Mouse (Mus musculus): Measurements from ENCODE around the gene Micall1. TPM values are rescaled to one million over a fixed set of nuclear protein-coding genes. Genes with fewer than 3 reads are reported as not detected.

Gene Micall1
- polyA plus RNA-seq, 1 experiment from 2014 or later = 8.3 TPM

- Histone ChIP-seq H3K27me3 (replicated peaks) (no peaks in the 10 kb centered on the region), H3K27ac (no peak overlapping the region), H3K4me1 (replicated peaks) (no peaks in the 10 kb centered on the region), H3K4me2 (replicated peaks) (no peak overlapping the region), H3K36me3 (peaks cover 20% of the 10 kb centered on the region), H3K9ac (no peak overlapping the region), H3K9me3 (no peaks in the 10 kb centered on the region), H3K4me3 (replicated peaks) (no peak overlapping the region)
- WGBS = 78% methylated on average over 4 of the region's 4 CpGs
- ATAC-seq = no peak
Measured at GRCm38 (mm10) chr15:79122119-79122518, 13.4 kb downstream of the Micall1 start.

GRCm38 (mm10) chr15:79122546-79122945 lies 13.8 kb downstream of the Micall1 start:
- Histone ChIP-seq H3K4me3 (replicated peaks) (no peak overlapping the region), H3K4me1 (replicated peaks) (no peaks in the 10 kb centered on the region), H3K9ac (no peak overlapping the region), H3K27ac (no peak overlapping the region), H3K4me2 (replicated peaks) (no peak overlapping the region), H3K36me3 (peaks cover 24% of the 10 kb centered on the region), H3K27me3 (replicated peaks) (no peaks in the 10 kb centered on the region), H3K9me3 (no peaks in the 10 kb centered on the region)
- WGBS = 83% methylated on average over 13 of the region's 13 CpGs
- ATAC-seq = no peak

GRCm38 (mm10) chr15:79123751-79124150 lies 15.1 kb downstream of the Micall1 start:
- H3K36me3 ChIP-seq = peaks cover 31% of the 10 kb centered on the region
- no peak for ATAC-seq
- no peaks in the 10 kb centered on the region for H3K27me3 ChIP-seq (replicated peaks)
- H3K27ac ChIP-seq = no peak overlapping the region
- no peaks in the 10 kb centered on the region for H3K4me1 ChIP-seq (replicated peaks)
- no peak overlapping the region for H3K4me2 ChIP-seq (replicated peaks)
- no peak overlapping the region for H3K9ac ChIP-seq
- no peak overlapping the region for H3K4me3 ChIP-seq (replicated peaks)
- no peaks in the 10 kb centered on the region for H3K9me3 ChIP-seq
- WGBS = 81% methylated on average over 6 of the region's 6 CpGs

GRCm38 (mm10) chr15:79124331-79124875 lies 15.7 kb downstream of the Micall1 start:
- Histone ChIP-seq H3K4me1 (replicated peaks) (no peaks in the 10 kb centered on the region), H3K36me3 (peaks cover 31% of the 10 kb centered on the region), H3K4me3 (replicated peaks) (no peak overlapping the region), H3K9me3 (no peaks in the 10 kb centered on the region), H3K9ac (no peak overlapping the region), H3K4me2 (replicated peaks) (no peak overlapping the region), H3K27me3 (replicated peaks) (no peaks in the 10 kb centered on the region), H3K27ac (no peak overlapping the region)
- ATAC-seq = no peak
- 81% methylated on average over 10 of the region's 10 CpGs for WGBS

GRCm38 (mm10) chr15:79126217-79126932 lies 17.7 kb downstream of the Micall1 start:
- Histone ChIP-seq H3K27ac (no peak overlapping the region), H3K27me3 (replicated peaks) (no peaks in the 10 kb centered on the region), H3K4me1 (replicated peaks) (no peaks in the 10 kb centered on the region), H3K4me3 (replicated peaks) (no peak overlapping the region), H3K4me2 (replicated peaks) (no peak overlapping the region), H3K36me3 (peaks cover 25% of the 10 kb centered on the region), H3K9me3 (no peaks in the 10 kb centered on the region), H3K9ac (no peak overlapping the region)
- ATAC-seq = no peak
- WGBS = 81% methylated on average over 13 of the region's 13 CpGs

- 93% methylated on average over 12 of the region's 12 CpGs for WGBS
- H3K4me3 ChIP-seq (replicated peaks) = no peak overlapping the region
Measured at GRCm38 (mm10) chr15:79127101-79127500, 18.4 kb downstream of the Micall1 start.

GRCm38 (mm10) chr15:79128208-79128607 lies 19.5 kb downstream of the Micall1 start:
- Histone ChIP-seq H3K9ac (no peak overlapping the region), H3K4me3 (replicated peaks) (no peak overlapping the region), H3K4me1 (replicated peaks) (no peaks in the 10 kb centered on the region), H3K27me3 (replicated peaks) (no peaks in the 10 kb centered on the region), H3K27ac (no peak overlapping the region), H3K4me2 (replicated peaks) (no peak overlapping the region), H3K9me3 (no peaks in the 10 kb centered on the region), H3K36me3 (peaks cover 28% of the 10 kb centered on the region)
- ATAC-seq = no peak
- 94% methylated on average over 5 of the region's 5 CpGs for WGBS

More at GRCm38 (mm10) chr15:79127101-79127500, 18.4 kb downstream of the Micall1 start:
- no peaks in the 10 kb centered on the region for H3K27me3 ChIP-seq (replicated peaks)
- H3K4me1 ChIP-seq (replicated peaks) = no peaks in the 10 kb centered on the region
- peaks cover 28% of the 10 kb centered on the region for H3K36me3 ChIP-seq
- no peak overlapping the region for H3K4me2 ChIP-seq (replicated peaks)
- H3K9me3 ChIP-seq = no peaks in the 10 kb centered on the region
- no peak overlapping the region for H3K9ac ChIP-seq
- no peak for ATAC-seq
- no peak overlapping the region for H3K27ac ChIP-seq

GRCm38 (mm10) chr15:79129311-79129710 lies 20.6 kb downstream of the Micall1 start:
- no peak for ATAC-seq
- H3K4me3 ChIP-seq (replicated peaks) = no peak overlapping the region
- no peaks in the 10 kb centered on the region for H3K27me3 ChIP-seq (replicated peaks)
- 71% methylated on average over 7 of the region's 7 CpGs for WGBS
- H3K9me3 ChIP-seq = no peaks in the 10 kb centered on the region
- peaks cover 30% of the 10 kb centered on the region for H3K36me3 ChIP-seq
- no peaks in the 10 kb centered on the region for H3K4me1 ChIP-seq (replicated peaks)
- no peak overlapping the region for H3K9ac ChIP-seq
- H3K4me2 ChIP-seq (replicated peaks) = no peak overlapping the region
- H3K27ac ChIP-seq = no peak overlapping the region

- no peak overlapping the region for H3K4me2 ChIP-seq (replicated peaks)
- no peaks in the 10 kb centered on the region for H3K4me1 ChIP-seq (replicated peaks)
- no peak for ATAC-seq
- no peaks in the 10 kb centered on the region for H3K9me3 ChIP-seq
- H3K9ac ChIP-seq = no peak overlapping the region
- no peak overlapping the region for H3K4me3 ChIP-seq (replicated peaks)
- 81% methylated on average over 10 of the region's 10 CpGs for WGBS
- H3K27me3 ChIP-seq (replicated peaks) = no peaks in the 10 kb centered on the region
- no peak overlapping the region for H3K27ac ChIP-seq
- peaks cover 25% of the 10 kb centered on the region for H3K36me3 ChIP-seq
Measured at GRCm38 (mm10) chr15:79130782-79131181, 22.1 kb downstream of the Micall1 start.

- ATAC-seq = no peak
- Histone ChIP-seq H3K27me3 (replicated peaks) (no peaks in the 10 kb centered on the region), H3K4me1 (replicated peaks) (no peaks in the 10 kb centered on the region), H3K9me3 (no peaks in the 10 kb centered on the region), H3K4me3 (replicated peaks) (no peak overlapping the region), H3K36me3 (peaks cover 25% of the 10 kb centered on the region), H3K9ac (no peak overlapping the region), H3K4me2 (replicated peaks) (no peak overlapping the region), H3K27ac (no peak overlapping the region)
- WGBS = 64% methylated on average over 7 of the region's 7 CpGs
Measured at GRCm38 (mm10) chr15:79131442-79131841, 22.7 kb downstream of the Micall1 start.

- Histone ChIP-seq H3K36me3 (peaks cover 11% of the 10 kb centered on the region; the same call in 1 of the 2 replicates), H3K9ac (no peak overlapping the region), H3K4me2 (replicated peaks) (no peak overlapping the region), H3K27ac (no peak overlapping the region), H3K9me3 (no peaks in the 10 kb centered on the region), H3K4me1 (replicated peaks) (no peaks in the 10 kb centered on the region), H3K4me3 (replicated peaks) (no peak overlapping the region), H3K27me3 (replicated peaks) (no peaks in the 10 kb centered on the region)
- 74% methylated on average over 6 of the region's 6 CpGs for WGBS
- ATAC-seq = no peak
Measured at GRCm38 (mm10) chr15:79133191-79133661, 24.5 kb downstream of the Micall1 start.

- no peaks in the 10 kb centered on the region for H3K9me3 ChIP-seq
- 87% methylated on average over 9 of the region's 9 CpGs for WGBS
- no peak for ATAC-seq
Measured at GRCm38 (mm10) chr15:79134496-79135270, 26.0 kb downstream of the Micall1 start.

More at GRCm38 (mm10) chr15:79134496-79135270, 26.0 kb downstream of the Micall1 start:
- H3K4me1 ChIP-seq (replicated peaks) = no peaks in the 10 kb centered on the region
- H3K4me2 ChIP-seq (replicated peaks) = no peak overlapping the region
- no peak overlapping the region for H3K27ac ChIP-seq
- no peak overlapping the region for H3K9ac ChIP-seq
- no peak overlapping the region for H3K4me3 ChIP-seq (replicated peaks)
- peaks cover 11% of the 10 kb centered on the region; the same call in 1 of the 2 replicates for H3K36me3 ChIP-seq
- H3K27me3 ChIP-seq (replicated peaks) = no peaks in the 10 kb centered on the region
